Mouse (Mus musculus) neutrophil, adult 83 days (primary cell): ENCODE results near the gene Htr2b. TPM values are rescaled to one million over a fixed set of nuclear protein-coding genes. Genes with fewer than 3 reads are reported as not detected.

Source experiments
- total RNA-seq, 2 experiments: library from RNA; stranded (reverse); gene quantifications; one replicate each; pipeline ENCODE4 v1.2.4; 2023

Gene Htr2b
- not detected for total RNA-seq

DNA sequence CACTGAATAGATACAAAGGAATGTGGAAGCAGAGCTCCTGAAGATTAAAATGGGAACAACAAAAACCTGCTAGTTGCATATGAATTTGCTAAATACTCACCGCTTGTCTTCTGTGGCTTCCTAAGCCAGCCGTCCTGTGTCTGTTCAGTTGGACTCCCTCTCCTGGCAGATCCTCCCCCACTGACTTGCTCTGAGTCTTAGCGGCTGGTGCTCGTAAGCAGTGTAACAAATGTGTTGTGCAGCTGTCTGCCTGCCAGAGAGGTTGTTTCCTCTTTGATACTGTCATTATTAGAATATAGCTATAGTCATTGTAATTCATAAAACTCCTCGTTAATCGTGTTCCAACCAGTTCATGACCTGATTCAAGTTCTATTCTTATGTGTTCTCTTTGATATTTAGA lies at the start of gene Htr2b:
Gene Htr2b (minus strand): TSS at position 192 of the 400 bp plus-strand sequence.

GRCm38 (mm10) chr1:86154133-86154823 lies 42.5 kb upstream of the Htr2b start, which contains the start of gene Armc9:
TSS of gene Armc9 (plus strand) at chr1:86154780.

DNA sequence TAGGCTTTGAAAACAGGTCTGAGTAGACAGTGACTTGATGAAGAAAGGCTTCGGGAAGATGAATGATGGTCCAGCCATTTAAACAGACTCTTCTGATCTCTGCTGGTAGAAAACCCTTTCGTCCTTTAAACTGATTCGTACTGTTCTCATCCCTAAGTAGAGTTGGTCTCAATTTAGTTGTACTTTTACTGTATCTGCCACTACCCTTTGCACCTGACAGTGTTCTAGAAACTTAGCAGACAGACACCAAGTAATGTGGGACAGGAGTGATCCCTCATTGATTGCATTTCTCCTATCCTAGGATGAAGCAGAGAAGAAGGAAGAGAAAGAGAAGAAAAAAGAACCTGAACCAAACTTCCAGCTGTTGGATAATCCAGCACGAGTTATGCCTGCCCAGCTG lies 21.6 kb upstream of the Htr2b start, which contains the start of gene Gm21972:
Gene Gm21972 (plus strand): TSS at position 301 of the 400 bp plus-strand sequence.

DNA sequence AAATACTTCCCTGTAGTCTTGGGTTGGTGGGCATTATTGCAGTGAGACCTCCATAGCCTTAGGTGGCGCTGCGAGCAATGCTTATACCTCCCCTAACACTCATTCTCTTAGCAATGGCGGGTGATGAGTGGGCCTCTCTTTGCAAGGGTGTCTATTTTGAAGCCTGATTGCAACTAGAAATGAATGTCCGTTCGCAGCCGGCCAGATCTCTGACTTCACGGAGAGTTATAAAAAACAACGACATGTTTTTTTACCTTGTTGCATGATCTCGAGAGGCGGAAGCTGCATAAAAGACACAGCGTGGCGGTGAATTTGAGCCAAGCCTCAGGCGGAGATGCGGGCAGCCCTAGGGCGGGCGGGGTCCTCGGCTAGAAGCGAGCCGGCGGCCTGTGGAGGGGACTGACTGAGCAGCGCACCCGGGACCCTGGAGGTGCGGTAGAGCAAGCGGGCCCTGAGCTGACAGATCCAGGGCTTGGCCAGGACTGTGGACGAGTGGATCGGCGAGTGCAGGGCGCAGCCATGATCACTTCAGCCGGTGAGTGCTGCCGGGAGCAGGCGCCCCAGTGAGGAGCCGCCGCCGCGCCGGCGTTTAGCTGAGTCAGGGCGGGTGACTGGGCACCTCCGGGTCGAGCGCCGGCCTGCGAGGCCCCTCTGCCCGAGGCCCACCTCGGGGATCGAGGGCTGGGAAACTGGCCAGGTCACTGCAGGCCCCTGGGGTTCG lies 47.3 kb downstream of the Htr2b start, which contains the start of gene Psmd1:
Gene Psmd1 (plus strand): TSS at position 117 of the 721 bp plus-strand sequence.

Other genes with a start within 250 kb of the Htr2b start
- gene Itm2c, start 217.7 kb downstream of the Htr2b start, total RNA-seq, result 10 to 100 TPM; 38.5 to 43.6 TPM
- gene 4933407L21Rik, start 183.5 kb downstream of the Htr2b start, total RNA-seq, result not detected
- under 1 TPM in 1 of 2 experiments, not detected in 1; 0.35 TPM for gene Gpr55, start 151.0 kb downstream of the Htr2b start, total RNA-seq
- not detected for gene Spata3, start 95.2 kb downstream of the Htr2b start, total RNA-seq
- gene 2810459M11Rik, start 66.1 kb downstream of the Htr2b start, total RNA-seq, result not detected
- 10 to 100 TPM; 45.5 to 50.1 TPM for gene Psmd1, start 47.6 kb downstream of the Htr2b start, total RNA-seq
- under 1 TPM in 1 of 2 experiments, not detected in 1; 0.57 TPM for gene Gm21972, start 21.7 kb upstream of the Htr2b start, total RNA-seq
- 1 to 10 TPM; 3.1 to 5.7 TPM for gene Armc9, start 42.8 kb upstream of the Htr2b start, total RNA-seq
- gene B3gnt7, start 190.9 kb upstream of the Htr2b start, total RNA-seq, result not detected
- 100 to 1,000 TPM; 165 to 170 TPM for gene Ncl, start 247.4 kb upstream of the Htr2b start, total RNA-seq